Mouse (Mus musculus): ENCODE results near the gene Olfr1199. TPM values are rescaled to one million over a fixed set of nuclear protein-coding genes. Genes with fewer than 3 reads are reported as not detected.

Olfr1199 gene
- not detected in 2 replicates for polyA plus RNA-seq (2014; fragmentation: Nextera tagmentation; extraction: Ambion mirVana)

GRCm38 (mm10) chr2:88760369-88760768 lies at the start of gene Olfr1199:
Gene Olfr1199 (minus strand): TSS chr2:88760469.
- Histone ChIP-seq H3K27ac (ENCODE audit: low read depth, low read length) (no peak within 1 kb of the TSS), H3K27me3 (ENCODE audit: control insufficient read depth, insufficient read depth, low read length) (no peaks in the 10 kb centered on the region), H3K4me3 (ENCODE audit: low read depth, low read length) (no peak within 1 kb of the TSS), H3K4me1 (ENCODE audit: control insufficient read depth, insufficient read depth, low read length) (no peaks in the 10 kb centered on the region), H3K4me2 (no peak within 1 kb of the TSS), H3K9me3 (replicated peaks; ENCODE audit: control insufficient read depth, low read length) (no peaks in the 10 kb centered on the region), H3K9ac (ENCODE audit: low read depth, low read length) (no peak within 1 kb of the TSS), H3K36me3 (ENCODE audit: control insufficient read depth, insufficient read depth, low read length) (no peaks in the 10 kb centered on the region)
- ATAC-seq (replicated peaks; ENCODE audit: insufficient number of reproducible peaks, low FRiP score, low TSS enrichment) = no peak
- WGBS (ENCODE audit: insufficient replicate concordance) = 85% methylated on average over 2 of the region's 2 CpGs

- H3K27me3 ChIP-seq (ENCODE audit: control insufficient read depth, insufficient read depth, low read length) = no peaks in the 10 kb centered on the region
- no peaks in the 10 kb centered on the region for H3K36me3 ChIP-seq (ENCODE audit: control insufficient read depth, insufficient read depth, low read length)
- no peak within 1 kb of the TSS for H3K27ac ChIP-seq (ENCODE audit: low read depth, low read length)
- no peak for ATAC-seq (replicated peaks; ENCODE audit: insufficient number of reproducible peaks, low FRiP score, low TSS enrichment)
- no peak within 1 kb of the TSS for H3K4me2 ChIP-seq
- H3K4me1 ChIP-seq (ENCODE audit: control insufficient read depth, insufficient read depth, low read length) = no peaks in the 10 kb centered on the region
- no peaks in the 10 kb centered on the region for H3K9me3 ChIP-seq (replicated peaks; ENCODE audit: control insufficient read depth, low read length)
- 78% methylated on average over 6 of the region's 6 CpGs for WGBS (ENCODE audit: insufficient replicate concordance)
- H3K9ac ChIP-seq (ENCODE audit: low read depth, low read length) = no peak within 1 kb of the TSS
- H3K4me3 ChIP-seq (ENCODE audit: low read depth, low read length) = no peak within 1 kb of the TSS
Measured at GRCm38 (mm10) chr2:88792736-88793135, 32.5 kb upstream of the Olfr1199 start, which contains the start of gene Olfr1201. Gene Olfr1201 (plus strand): TSS chr2:88793036.

GRCm38 (mm10) chr2:88770388-88770787 lies 10.1 kb upstream of the Olfr1199 start, which contains the start of gene Olfr1200:
Gene Olfr1200 (minus strand): TSS chr2:88770488.
- no peak within 1 kb of the TSS for H3K4me3 ChIP-seq (ENCODE audit: low read depth, low read length)
- no peaks in the 10 kb centered on the region for H3K27me3 ChIP-seq (ENCODE audit: control insufficient read depth, insufficient read depth, low read length)
- ATAC-seq (replicated peaks; ENCODE audit: insufficient number of reproducible peaks, low FRiP score, low TSS enrichment) = no peak
- H3K27ac ChIP-seq (ENCODE audit: low read depth, low read length) = no peak within 1 kb of the TSS
- H3K4me1 ChIP-seq (ENCODE audit: control insufficient read depth, insufficient read depth, low read length) = no peaks in the 10 kb centered on the region
- no peak within 1 kb of the TSS for H3K9ac ChIP-seq (ENCODE audit: low read depth, low read length)
- no peaks in the 10 kb centered on the region for H3K36me3 ChIP-seq (ENCODE audit: control insufficient read depth, insufficient read depth, low read length)
- no peaks in the 10 kb centered on the region for H3K9me3 ChIP-seq (replicated peaks; ENCODE audit: control insufficient read depth, low read length)
- H3K4me2 ChIP-seq = no peak within 1 kb of the TSS
- 69% methylated on average over 2 of the region's 2 CpGs for WGBS (ENCODE audit: insufficient replicate concordance)

- WGBS (ENCODE audit: insufficient replicate concordance) = 84% methylated on average over 2 of the region's 2 CpGs
- no peak for ATAC-seq (replicated peaks; ENCODE audit: insufficient number of reproducible peaks, low FRiP score, low TSS enrichment)
- no peaks in the 10 kb centered on the region for H3K27me3 ChIP-seq (ENCODE audit: control insufficient read depth, insufficient read depth, low read length)
- H3K9me3 ChIP-seq (replicated peaks; ENCODE audit: control insufficient read depth, low read length) = no peaks in the 10 kb centered on the region
- H3K4me1 ChIP-seq (ENCODE audit: control insufficient read depth, insufficient read depth, low read length) = no peaks in the 10 kb centered on the region
- no peak within 1 kb of the TSS for H3K4me3 ChIP-seq (ENCODE audit: low read depth, low read length)
- H3K27ac ChIP-seq (ENCODE audit: low read depth, low read length) = no peak within 1 kb of the TSS
- no peak within 1 kb of the TSS for H3K4me2 ChIP-seq
- H3K36me3 ChIP-seq (ENCODE audit: control insufficient read depth, insufficient read depth, low read length) = no peaks in the 10 kb centered on the region
- no peak within 1 kb of the TSS for H3K9ac ChIP-seq (ENCODE audit: low read depth, low read length)
Measured at GRCm38 (mm10) chr2:88751270-88751669, 9.0 kb downstream of the Olfr1199 start, which contains the start of gene Olfr1198. Gene Olfr1198 (minus strand): TSS chr2:88751370.

- H3K36me3 ChIP-seq (ENCODE audit: control insufficient read depth, insufficient read depth, low read length) = no peaks in the 10 kb centered on the region
- H3K27me3 ChIP-seq (ENCODE audit: control insufficient read depth, insufficient read depth, low read length) = no peaks in the 10 kb centered on the region
- no peak overlapping the region for H3K9ac ChIP-seq (ENCODE audit: low read depth, low read length)
- H3K4me1 ChIP-seq (ENCODE audit: control insufficient read depth, insufficient read depth, low read length) = no peaks in the 10 kb centered on the region
- no peak overlapping the region for H3K4me3 ChIP-seq (ENCODE audit: low read depth, low read length)
- H3K4me2 ChIP-seq = no peak overlapping the region
- no peak overlapping the region for H3K27ac ChIP-seq (ENCODE audit: low read depth, low read length)
- WGBS (ENCODE audit: insufficient replicate concordance) = 68% methylated on average over 3 of the region's 3 CpGs
- no peak for ATAC-seq (replicated peaks; ENCODE audit: insufficient number of reproducible peaks, low FRiP score, low TSS enrichment)
- no peaks in the 10 kb centered on the region for H3K9me3 ChIP-seq (replicated peaks; ENCODE audit: control insufficient read depth, low read length)
Measured at GRCm38 (mm10) chr2:88743379-88743778, 16.9 kb downstream of the Olfr1199 start.

- H3K4me1 ChIP-seq (ENCODE audit: control insufficient read depth, insufficient read depth, low read length) = no peaks in the 10 kb centered on the region
- no peak within 1 kb of the TSS for H3K4me3 ChIP-seq (ENCODE audit: low read depth, low read length)
- no peak within 1 kb of the TSS for H3K27ac ChIP-seq (ENCODE audit: low read depth, low read length)
- no peaks in the 10 kb centered on the region for H3K27me3 ChIP-seq (ENCODE audit: control insufficient read depth, insufficient read depth, low read length)
- 72% methylated on average over 1 of the region's 1 CpGs for WGBS (ENCODE audit: insufficient replicate concordance)
- H3K9me3 ChIP-seq (replicated peaks; ENCODE audit: control insufficient read depth, low read length) = no peaks in the 10 kb centered on the region
- no peak for ATAC-seq (replicated peaks; ENCODE audit: insufficient number of reproducible peaks, low FRiP score, low TSS enrichment)
- no peaks in the 10 kb centered on the region for H3K36me3 ChIP-seq (ENCODE audit: control insufficient read depth, insufficient read depth, low read length)
- no peak within 1 kb of the TSS for H3K9ac ChIP-seq (ENCODE audit: low read depth, low read length)
- no peak within 1 kb of the TSS for H3K4me2 ChIP-seq
Measured at GRCm38 (mm10) chr2:88732266-88732665, 28.0 kb downstream of the Olfr1199 start, which contains the start of gene Olfr1197. Gene Olfr1197 (minus strand): TSS chr2:88732366.

GRCm38 (mm10) chr2:88704497-88704896 lies 55.8 kb downstream of the Olfr1199 start, which contains the start of gene Olfr1196:
Gene Olfr1196 (minus strand): TSS chr2:88704597.
- 81% methylated on average over 2 of the region's 2 CpGs for WGBS (ENCODE audit: insufficient replicate concordance)
- no peak for ATAC-seq (replicated peaks; ENCODE audit: insufficient number of reproducible peaks, low FRiP score, low TSS enrichment)

More at GRCm38 (mm10) chr2:88704497-88704896, 55.8 kb downstream of the Olfr1199 start, which contains the start of gene Olfr1196:
- Histone ChIP-seq H3K4me1 (ENCODE audit: control insufficient read depth, insufficient read depth, low read length) (no peaks in the 10 kb centered on the region), H3K27ac (ENCODE audit: low read depth, low read length) (no peak within 1 kb of the TSS), H3K27me3 (ENCODE audit: control insufficient read depth, insufficient read depth, low read length) (no peaks in the 10 kb centered on the region), H3K4me3 (ENCODE audit: low read depth, low read length) (no peak within 1 kb of the TSS), H3K36me3 (ENCODE audit: control insufficient read depth, insufficient read depth, low read length) (no peaks in the 10 kb centered on the region), H3K9me3 (replicated peaks; ENCODE audit: control insufficient read depth, low read length) (no peaks in the 10 kb centered on the region), H3K4me2 (no peak within 1 kb of the TSS), H3K9ac (ENCODE audit: low read depth, low read length) (no peak within 1 kb of the TSS)

Other genes with a start within 250 kb of the Olfr1199 start
- not detected in 2 replicates for gene Olfr1186, start 241.9 kb downstream of the Olfr1199 start, polyA plus RNA-seq (2014; fragmentation: Nextera tagmentation; extraction: Ambion mirVana)
- gene Olfr1188, start 203.5 kb downstream of the Olfr1199 start, polyA plus RNA-seq (2014; fragmentation: Nextera tagmentation; extraction: Ambion mirVana) = not detected in 2 replicates
- not detected in 2 replicates for gene Olfr1189, start 174.0 kb downstream of the Olfr1199 start, polyA plus RNA-seq (2014; fragmentation: Nextera tagmentation; extraction: Ambion mirVana)
- not detected in 2 replicates for gene Olfr1191-ps1, start 119.9 kb downstream of the Olfr1199 start, polyA plus RNA-seq (2014; fragmentation: Nextera tagmentation; extraction: Ambion mirVana)
- gene Olfr1192-ps1, start 112.0 kb downstream of the Olfr1199 start, polyA plus RNA-seq (2014; fragmentation: Nextera tagmentation; extraction: Ambion mirVana) = not detected in 2 replicates
- gene Olfr1193, start 84.8 kb downstream of the Olfr1199 start, polyA plus RNA-seq (2014; fragmentation: Nextera tagmentation; extraction: Ambion mirVana) = not detected in 2 replicates
- gene Olfr1195, start 71.3 kb downstream of the Olfr1199 start, polyA plus RNA-seq (2014; fragmentation: Nextera tagmentation; extraction: Ambion mirVana) = not detected in 2 replicates
- not detected in 2 replicates for gene Olfr1196, start 55.9 kb downstream of the Olfr1199 start, polyA plus RNA-seq (2014; fragmentation: Nextera tagmentation; extraction: Ambion mirVana)
- not detected in 2 replicates for gene Olfr1197, start 28.1 kb downstream of the Olfr1199 start, polyA plus RNA-seq (2014; fragmentation: Nextera tagmentation; extraction: Ambion mirVana)
- gene Olfr1198, start 9.1 kb downstream of the Olfr1199 start, polyA plus RNA-seq (2014; fragmentation: Nextera tagmentation; extraction: Ambion mirVana) = not detected in 2 replicates
- not detected in 2 replicates for gene Olfr1200, start 10.0 kb upstream of the Olfr1199 start, polyA plus RNA-seq (2014; fragmentation: Nextera tagmentation; extraction: Ambion mirVana)
- not detected in 2 replicates for gene Olfr1201, start 32.6 kb upstream of the Olfr1199 start, polyA plus RNA-seq (2014; fragmentation: Nextera tagmentation; extraction: Ambion mirVana)
- gene Olfr1202, start 54.0 kb upstream of the Olfr1199 start, polyA plus RNA-seq (2014; fragmentation: Nextera tagmentation; extraction: Ambion mirVana) = not detected in 2 replicates
- not detected in 2 replicates for gene Olfr1205, start 69.3 kb upstream of the Olfr1199 start, polyA plus RNA-seq (2014; fragmentation: Nextera tagmentation; extraction: Ambion mirVana)
- gene Olfr1204, start 88.8 kb upstream of the Olfr1199 start, polyA plus RNA-seq (2014; fragmentation: Nextera tagmentation; extraction: Ambion mirVana) = not detected in 2 replicates
- gene Olfr1206, start 102.8 kb upstream of the Olfr1199 start, polyA plus RNA-seq (2014; fragmentation: Nextera tagmentation; extraction: Ambion mirVana) = not detected in 2 replicates
- not detected in 2 replicates for gene Olfr1208, start 141.8 kb upstream of the Olfr1199 start, polyA plus RNA-seq (2014; fragmentation: Nextera tagmentation; extraction: Ambion mirVana)
- gene Olfr1209, start 154.7 kb upstream of the Olfr1199 start, polyA plus RNA-seq (2014; fragmentation: Nextera tagmentation; extraction: Ambion mirVana) = not detected in 2 replicates
- gene Olfr1211, start 177.6 kb upstream of the Olfr1199 start, polyA plus RNA-seq (2014; fragmentation: Nextera tagmentation; extraction: Ambion mirVana) = not detected in 2 replicates
- gene Olfr1212, start 193.5 kb upstream of the Olfr1199 start, polyA plus RNA-seq (2014; fragmentation: Nextera tagmentation; extraction: Ambion mirVana) = not detected in 2 replicates
- not detected in 2 replicates for gene Gm13762, start 219.8 kb upstream of the Olfr1199 start, polyA plus RNA-seq (2014; fragmentation: Nextera tagmentation; extraction: Ambion mirVana)
- gene Olfr1214, start 232.2 kb upstream of the Olfr1199 start, polyA plus RNA-seq (2014; fragmentation: Nextera tagmentation; extraction: Ambion mirVana) = not detected in 2 replicates
- gene Olfr1215, start 246.5 kb upstream of the Olfr1199 start, polyA plus RNA-seq (2014; fragmentation: Nextera tagmentation; extraction: Ambion mirVana) = not detected in 2 replicates